Mouse (Mus musculus): Measurements from ENCODE around the gene Aacs.

DNA sequence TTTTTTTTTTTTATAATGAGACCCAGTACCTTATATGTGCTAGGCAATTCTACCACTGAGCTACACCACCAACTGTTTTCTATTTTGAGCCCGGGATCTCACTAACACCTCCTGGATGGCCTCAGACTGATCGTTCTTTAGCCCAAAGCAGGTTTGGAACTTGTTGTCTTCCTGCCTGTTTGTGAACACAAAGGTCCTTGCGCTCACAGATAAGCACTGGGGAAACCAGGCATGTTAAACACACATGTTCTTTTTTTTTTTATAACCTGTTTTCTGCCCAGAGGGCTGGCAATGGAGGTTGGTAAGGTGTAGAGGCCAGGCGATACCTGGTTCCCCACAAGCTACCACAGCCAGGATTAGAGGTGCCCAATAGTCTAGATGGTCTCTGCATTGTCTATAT, 27.0 kb upstream of the Aacs start:
- TF ChIP-seq CTCF (IDR thresholded peaks at IDR 0.05; ENCODE audit: extremely low read depth, insufficient read length, insufficient replicate concordance, low read depth, low read length) (no peak), POLR2A (IDR thresholded peaks at IDR 0.05; ENCODE audit: low read depth, low read length) (no peak)
